8 mouse cellular contexts compared by ENCODE assay signal in genomic region chr8:83772701-83773451, GRCm38 (mm10). TPM values are rescaled to one million over a fixed set of nuclear protein-coding genes. Genes with fewer than 3 reads are reported as not detected.
DNase-seq lines count a peak whose midpoint lies in the region; ATAC-seq and TF ChIP-seq lines count a peak whose summit lies in the region.

No protein-coding gene starts in this region.

- no peaks in the 10 kb centered on the region for H3K36me3 ChIP-seq in testis, adult 2 months (ENCODE audit: control insufficient read depth, insufficient read depth, low read length)
- H3K36me3 ChIP-seq in heart, adult 2 months (ENCODE audit: control insufficient read depth, insufficient read depth, low read length) = no peaks in the 10 kb centered on the region
- no peaks in the 10 kb centered on the region for H3K36me3 ChIP-seq in liver, embryonic 13.5 days
- no peaks in the 10 kb centered on the region for H3K36me3 ChIP-seq in myocyte (ENCODE audit: control insufficient read depth, insufficient read depth)

- ATAC-seq in liver, embryonic 13.5 days (ENCODE audit: low read depth) = peak; percentile 50

- H3K9ac ChIP-seq in heart, adult 2 months (ENCODE audit: low read depth, low read length) = peak overlapping the region; percentile 17
- H3K9ac ChIP-seq in liver, embryonic 13.5 days = no peak overlapping the region

- peak overlapping the region; percentile 77 for H3K4me2 ChIP-seq in liver, embryonic 13.5 days
- no peak overlapping the region for H3K4me2 ChIP-seq in myocyte (ENCODE audit: low read depth)

- peak overlapping the region; percentile 66 for H3K4me3 ChIP-seq in testis, adult 2 months (ENCODE audit: control insufficient read depth, low read depth, low read length)
- peak overlapping the region; percentile 40 for H3K4me3 ChIP-seq in heart, adult 2 months
- peak overlapping the region; percentile 52 for H3K4me3 ChIP-seq in liver, embryonic 13.5 days (replicated peaks)
- H3K4me3 ChIP-seq in myocyte = no peak overlapping the region

- intact Hi-C loops in heart, adult 2 months (cut with DNase I) = loop anchor here (2.0 kb wide), 1 partner anchor 24 kb away; no protein-coding TSS in a partner anchor

- TF ChIP-seq CTCF in testis, adult 2 months (IDR thresholded peaks at IDR 0.05; ENCODE audit: control insufficient read depth, insufficient read depth, insufficient replicate concordance, low read depth, low read length) = no peak
- TF ChIP-seq CTCF in heart, adult 2 months (IDR thresholded peaks at IDR 0.05) = no peak

- H3K9me3 ChIP-seq in liver, embryonic 13.5 days (replicated peaks) = no peaks in the 10 kb centered on the region

- DNase-seq in testis, postnatal 10 days (ENCODE audit: low spot score) = no peak
- DNase-seq in embryo, embryonic 10 days (ENCODE audit: low spot score) = peak; percentile 61
- DNase-seq in heart, adult 2 months = peak; percentile 61 to 66
- DNase-seq in kidney, adult 11 months = peak; percentile 34
- DNase-seq in liver, embryonic 13.5 days = no peak
- DNase-seq in thymus, postnatal 14 days = peak; percentile 67

- H3K27ac ChIP-seq in testis, adult 2 months (ENCODE audit: control insufficient read depth, insufficient read depth, low read depth, low read length) = no peak overlapping the region
- peak overlapping the region; percentile 67 for H3K27ac ChIP-seq in heart, adult 2 months
- H3K27ac ChIP-seq in liver, embryonic 13.5 days = no peak overlapping the region

- no peak for TF ChIP-seq EP300 in heart, adult 2 months (IDR thresholded peaks at IDR 0.05; ENCODE audit: insufficient read depth, low read depth, low read length)

- peaks cover 9% of the 10 kb centered on the region for H3K4me1 ChIP-seq in testis, adult 2 months (ENCODE audit: control insufficient read depth, insufficient read depth, low read length)
- H3K4me1 ChIP-seq in heart, adult 2 months (ENCODE audit: control insufficient read depth, insufficient read depth, low read length) = peaks cover 5% of the 10 kb centered on the region; the same call in 1 of the 2 replicates
- H3K4me1 ChIP-seq in liver, embryonic 13.5 days (replicated peaks) = peaks cover 43% of the 10 kb centered on the region

- 0 out of 2 replicates have a peak, but pooled peaks have one; percentile 14 for TF ChIP-seq POLR2A in testis, adult 2 months (IDR thresholded peaks at IDR 0.05; ENCODE audit: control insufficient read depth, low read depth, low read length)
- 0 out of 2 replicates have a peak, but pooled peaks have one; percentile 11 for TF ChIP-seq POLR2A in heart, adult 2 months (IDR thresholded peaks at IDR 0.05; ENCODE audit: insufficient read depth, low read depth, low read length)
- TF ChIP-seq POLR2A in myocyte (IDR thresholded peaks at IDR 0.05; ENCODE audit: insufficient read length, low read depth) = no peak

- H3K27me3 ChIP-seq in testis, adult 2 months (ENCODE audit: control insufficient read depth, insufficient read depth, low read length) = no peaks in the 10 kb centered on the region
- H3K27me3 ChIP-seq in heart, adult 2 months (ENCODE audit: control insufficient read depth, insufficient read depth, low read length) = no peaks in the 10 kb centered on the region
- no peaks in the 10 kb centered on the region for H3K27me3 ChIP-seq in liver, embryonic 13.5 days
- no peaks in the 10 kb centered on the region for H3K27me3 ChIP-seq in myocyte (ENCODE audit: control insufficient read depth, insufficient read depth, insufficient read length)

- no peak overlapping the region for H3ac ChIP-seq in myocyte (ENCODE audit: control insufficient read depth, insufficient read length)

- no peaks in the 10 kb centered on the region for H3K79me2 ChIP-seq in heart, adult 2 months (replicated peaks; ENCODE audit: control insufficient read depth, insufficient read depth, low read length)
- no peaks in the 10 kb centered on the region for H3K79me2 ChIP-seq in myocyte (ENCODE audit: control insufficient read depth, insufficient read depth)

- 14% methylated on average over 25 of the region's 25 CpGs for WGBS in heart, adult 2 months
- 10% methylated on average over 25 of the region's 25 CpGs for WGBS in liver, embryonic 13.5 days (ENCODE audit: insufficient replicate concordance)

TF ChIP-seq in myocyte, 11 proteins besides CTCF, POLR2A, EP300 and RAD21:
- TF ChIP-seq TCF12 (IDR thresholded peaks at IDR 0.05; ENCODE audit: insufficient read depth, poor library complexity, severe bottlenecking) (no peak), CEBPB (IDR thresholded peaks at IDR 0.05; ENCODE audit: insufficient read depth, poor library complexity, severe bottlenecking) (no peak), REST (IDR thresholded peaks at IDR 0.05; ENCODE audit: insufficient read depth, insufficient read length) (no peak), SRF (IDR thresholded peaks at IDR 0.05; ENCODE audit: control insufficient read depth, insufficient read length, low read depth) (peak; percentile 65), TCF3 (IDR thresholded peaks at IDR 0.05; ENCODE audit: insufficient read length, low read depth) (no peak)

RNA-seq across cellular contexts. Expression of gene Adgre5, which starts 31.8 kb away (rescaled TPM):
- polyA plus RNA-seq in testis, adult 2 months (2012; rRNA removed) = 6.1 and 13.1 TPM in 2 replicates
- total RNA-seq in heart, adult 2 months (2021) = 10 to 100 TPM; 44.6 to 46.4 TPM
- polyA plus RNA-seq in heart, adult 2 months (2012; rRNA removed) = 73.1 and 73.9 TPM in 2 replicates
- 8.9 and 11.1 TPM in 2 replicates for polyA plus RNA-seq in liver, embryonic 13.5 days (2015; fragmentation: Nextera tagmentation; extraction: Ambion mirVana)
- polyA plus RNA-seq in myocyte (2012; fragmentation: generic; extraction: Trizol) = 137 TPM

RNA-seq across cellular contexts. Expression of gene Ddx39, which starts 57.9 kb away (rescaled TPM):
- polyA plus RNA-seq in testis, adult 2 months (2012; rRNA removed) = 101 and 105 TPM in 2 replicates
- total RNA-seq in heart, adult 2 months (2021) = 10 to 100 TPM; 15.7 to 17.7 TPM
- 18.0 and 27.3 TPM in 2 replicates for polyA plus RNA-seq in heart, adult 2 months (2012; rRNA removed)
- 291 and 294 TPM in 2 replicates for polyA plus RNA-seq in liver, embryonic 13.5 days (2015; fragmentation: Nextera tagmentation; extraction: Ambion mirVana)
- polyA plus RNA-seq in myocyte (2012; fragmentation: generic; extraction: Trizol) = 113 TPM

Comparison
In these comparisons a context has a peak if more than half of its experiments do, and no peak if none do; other contexts are left out.
1. DNase-seq: peak in embryo, embryonic 10 days (single experiment), heart, adult 2 months (2 of 2), kidney, adult 11 months (single experiment) and thymus, postnatal 14 days (single experiment); none in testis, postnatal 10 days (single experiment) and liver, embryonic 13.5 days (single experiment).